Mouse (Mus musculus): ENCODE results near the gene Ttyh1. TPM values are rescaled to one million over a fixed set of nuclear protein-coding genes. Genes with fewer than 3 reads are reported as not detected.

Gene Ttyh1
- polyA plus RNA-seq, 1 experiment from 2014 or later, result 138 TPM

DNA sequence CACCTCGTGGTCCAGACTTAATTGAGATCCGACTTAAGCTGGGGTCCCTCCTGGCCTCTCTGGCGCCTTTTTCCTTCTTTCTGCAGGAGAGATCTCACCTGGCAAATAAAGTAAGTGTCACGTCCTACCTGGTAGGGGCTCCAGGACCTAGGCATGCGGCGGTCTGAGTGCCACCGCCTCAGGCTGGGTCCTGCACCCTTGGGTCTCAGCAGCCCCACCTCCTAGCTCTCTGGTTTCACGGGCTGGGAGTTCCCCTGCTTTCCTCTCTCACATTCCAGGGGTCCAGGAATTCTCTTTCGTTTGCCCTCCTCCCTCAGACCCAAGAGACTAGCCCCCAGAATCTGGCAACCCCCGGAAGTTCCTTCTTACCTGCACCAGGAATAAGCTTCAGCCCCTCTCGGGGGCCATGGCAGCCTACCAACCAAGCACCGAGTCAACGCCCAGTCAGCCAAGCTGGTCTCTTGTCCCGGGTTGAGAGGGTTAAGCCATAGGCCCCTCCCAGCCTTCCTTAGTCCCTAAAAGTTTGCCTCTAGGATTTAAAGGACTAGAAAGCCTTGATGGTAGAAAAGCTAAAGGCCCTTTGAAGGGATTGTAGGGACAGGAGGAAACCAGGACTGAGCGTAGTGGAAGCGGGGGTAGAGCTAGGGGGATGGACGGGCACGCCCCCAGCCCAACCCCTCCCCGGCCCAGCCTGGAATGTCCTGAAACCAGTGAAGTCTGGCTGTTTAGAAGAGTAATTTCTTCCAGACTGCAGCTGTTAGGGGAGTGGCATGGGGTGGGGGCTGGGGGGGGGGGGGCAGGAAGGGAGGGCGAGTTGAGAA lies 45.1 kb downstream of the Ttyh1 start, which contains the start of gene Cdc42ep5:
Gene Cdc42ep5, minus strand, starts transcription at position 771 of the 821 bp plus-strand sequence.
- Histone ChIP-seq H3K4me1 (replicated peaks) (peaks cover 20% of the 10 kb centered on the region), H3K4me2 (peak within 1 kb of the TSS; percentile 51), H3K9me3 (no peaks in the 10 kb centered on the region), H3K4me3 (peak within 1 kb of the TSS; percentile 34), H3K27ac (no peak within 1 kb of the TSS), H3K9ac (peak within 1 kb of the TSS; percentile 61), H3K36me3 (no peaks in the 10 kb centered on the region), H3K27me3 (0 out of 2 replicates have a peak, but pooled peaks cover 13% of the 10 kb centered on the region)
- WGBS, result 2% methylated on average over 20 of the region's 20 CpGs
- peak; percentile 75; the same call in 1 of the 2 replicates for ATAC-seq (ENCODE audit: low FRiP score)

DNA sequence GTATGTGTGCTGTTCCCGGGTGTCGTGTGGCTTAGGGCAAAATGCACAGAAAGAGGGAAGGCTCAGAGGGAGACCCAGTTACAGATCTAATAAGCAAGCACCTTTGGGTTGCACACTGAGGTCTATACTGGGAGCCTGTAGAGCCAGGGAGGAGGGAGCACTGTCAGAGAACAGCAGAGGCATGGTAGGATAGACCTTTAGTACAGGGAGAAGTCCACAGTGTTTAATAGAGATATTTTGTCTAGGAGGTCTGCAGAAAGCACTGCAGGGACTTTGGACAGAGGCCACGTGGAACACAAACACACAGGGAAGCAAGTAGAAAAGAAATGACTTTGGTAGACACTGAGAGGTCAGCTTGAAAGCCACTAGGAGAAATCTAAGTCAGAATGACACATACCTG lies 46.1 kb downstream of the Ttyh1 start:
- Histone ChIP-seq H3K4me3 (no peak overlapping the region), H3K9me3 (no peaks in the 10 kb centered on the region), H3K27ac (no peak overlapping the region), H3K4me1 (replicated peaks) (peaks cover 20% of the 10 kb centered on the region), H3K9ac (no peak overlapping the region), H3K4me2 (0 out of 2 replicates have a peak overlapping the region, but pooled peaks have one; percentile 4), H3K36me3 (no peaks in the 10 kb centered on the region), H3K27me3 (0 out of 2 replicates have a peak, but pooled peaks cover 13% of the 10 kb centered on the region)
- no peak for ATAC-seq (ENCODE audit: low FRiP score)
- WGBS, result 32% methylated on average over 3 of the region's 3 CpGs

DNA sequence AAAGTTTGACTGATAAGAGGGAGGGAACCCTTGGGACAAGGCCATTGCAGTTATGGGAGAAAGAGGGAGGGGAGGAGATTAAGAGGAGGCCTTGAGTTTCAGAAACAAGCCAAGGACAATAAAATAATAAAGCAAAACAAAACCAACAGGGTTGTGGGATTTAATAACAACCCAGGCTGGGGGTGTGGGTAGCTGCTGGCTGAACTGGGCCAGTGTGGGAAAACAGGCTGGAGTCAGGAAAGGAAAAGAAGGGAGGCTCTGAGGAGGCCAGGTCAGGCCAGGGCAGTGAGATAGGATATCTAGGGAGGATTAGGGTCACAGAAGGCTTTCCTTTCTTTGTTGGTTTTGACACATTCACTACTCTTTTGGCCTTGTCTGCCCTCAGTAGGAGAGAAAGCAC lies 47.9 kb downstream of the Ttyh1 start:
- Histone ChIP-seq H3K4me3 (no peak overlapping the region), H3K27ac (no peak overlapping the region), H3K4me1 (replicated peaks) (peaks cover 20% of the 10 kb centered on the region), H3K36me3 (no peaks in the 10 kb centered on the region), H3K4me2 (no peak overlapping the region), H3K9ac (no peak overlapping the region), H3K9me3 (no peaks in the 10 kb centered on the region), H3K27me3 (0 out of 2 replicates have a peak, but pooled peaks cover 13% of the 10 kb centered on the region)
- ATAC-seq (ENCODE audit: low FRiP score), result no peak

DNA sequence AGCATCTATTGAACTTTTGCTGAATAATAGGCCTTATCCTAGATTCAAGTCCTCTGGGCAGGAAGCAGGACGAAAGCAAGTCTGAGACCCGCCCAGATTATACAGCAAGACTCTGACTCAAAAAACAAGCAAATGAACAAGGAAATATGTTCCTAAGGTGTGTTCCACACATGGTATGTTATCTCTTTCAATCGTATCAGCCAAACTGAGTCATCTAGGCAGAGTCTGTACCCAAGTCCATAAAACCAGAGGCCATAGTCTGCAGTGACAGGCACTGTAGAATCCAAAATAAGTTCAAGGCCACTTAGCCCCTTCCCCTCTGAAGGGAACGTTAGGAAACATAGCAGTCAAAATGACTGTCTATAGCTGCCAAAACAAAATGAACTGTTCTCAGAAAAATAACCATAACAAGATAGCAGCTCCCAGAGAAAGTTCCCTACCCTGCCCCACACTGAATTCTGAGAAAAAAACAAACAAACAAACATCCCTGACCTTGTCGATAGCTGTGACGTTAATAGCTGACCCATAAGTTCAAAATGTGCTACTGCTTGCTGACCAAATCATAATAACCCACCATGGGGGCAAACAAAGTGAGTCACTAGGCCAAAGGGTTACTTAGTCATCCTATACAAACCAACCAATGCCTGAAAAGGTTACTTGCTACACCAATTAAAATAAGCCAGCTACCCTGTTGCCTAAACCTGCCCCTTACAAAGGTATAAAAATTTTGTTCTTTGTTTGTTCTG lies 51.2 kb downstream of the Ttyh1 start:
- 80% methylated on average over 6 of the region's 6 CpGs for WGBS
- no peak for ATAC-seq (ENCODE audit: low FRiP score)
- Histone ChIP-seq H3K36me3 (no peaks in the 10 kb centered on the region), H3K4me3 (no peak overlapping the region), H3K4me2 (no peak overlapping the region), H3K4me1 (replicated peaks) (peaks cover under 1% of the 10 kb centered on the region), H3K27ac (no peak overlapping the region), H3K9ac (no peak overlapping the region), H3K9me3 (no peaks in the 10 kb centered on the region), H3K27me3 (no peaks in the 10 kb centered on the region)

GRCm38 (mm10) chr7:4178438-4178837 lies 59.2 kb downstream of the Ttyh1 start:
- Histone ChIP-seq H3K27me3 (no peaks in the 10 kb centered on the region), H3K4me1 (replicated peaks) (no peaks in the 10 kb centered on the region), H3K36me3 (no peaks in the 10 kb centered on the region), H3K9me3 (no peaks in the 10 kb centered on the region), H3K4me3 (no peak overlapping the region), H3K27ac (no peak overlapping the region), H3K9ac (no peak overlapping the region), H3K4me2 (no peak overlapping the region)
- WGBS, result 50% methylated on average over 3 of the region's 3 CpGs
- no peak for ATAC-seq (ENCODE audit: low FRiP score)

Other genes starting within 250 kb of the Ttyh1 start
- gene Gm14548, start 221.3 kb upstream of the Ttyh1 start, polyA plus RNA-seq (2015; fragmentation: Nextera tagmentation; extraction: Ambion mirVana), result not detected in 2 replicates
- not detected in 2 replicates for gene Lilra6, start 203.9 kb upstream of the Ttyh1 start, polyA plus RNA-seq (2015; fragmentation: Nextera tagmentation; extraction: Ambion mirVana)
- 2.8 and 4.1 TPM in 2 replicates for gene Lair1, start 56.2 kb upstream of the Ttyh1 start, polyA plus RNA-seq (2015; fragmentation: Nextera tagmentation; extraction: Ambion mirVana)
- 77.0 and 79.4 TPM in 2 replicates for gene Leng8, start 17.6 kb downstream of the Ttyh1 start, polyA plus RNA-seq (2015; fragmentation: Nextera tagmentation; extraction: Ambion mirVana)
- gene Leng9, start 31.0 kb downstream of the Ttyh1 start, polyA plus RNA-seq (2015; fragmentation: Nextera tagmentation; extraction: Ambion mirVana), result 4.7 TPM in 2 replicates
- gene Cdc42ep5, start 45.5 kb downstream of the Ttyh1 start, polyA plus RNA-seq (2015; fragmentation: Nextera tagmentation; extraction: Ambion mirVana), result 8.4 and 10.1 TPM in 2 replicates
- gene Lilra5, start 118.3 kb downstream of the Ttyh1 start, polyA plus RNA-seq (2015; fragmentation: Nextera tagmentation; extraction: Ambion mirVana), result not detected in 2 replicates
- not detected in 2 replicates for gene Ncr1, start 218.3 kb downstream of the Ttyh1 start, polyA plus RNA-seq (2015; fragmentation: Nextera tagmentation; extraction: Ambion mirVana)